8 mouse cellular contexts compared by ENCODE assay signal in the genomic region with DNA sequence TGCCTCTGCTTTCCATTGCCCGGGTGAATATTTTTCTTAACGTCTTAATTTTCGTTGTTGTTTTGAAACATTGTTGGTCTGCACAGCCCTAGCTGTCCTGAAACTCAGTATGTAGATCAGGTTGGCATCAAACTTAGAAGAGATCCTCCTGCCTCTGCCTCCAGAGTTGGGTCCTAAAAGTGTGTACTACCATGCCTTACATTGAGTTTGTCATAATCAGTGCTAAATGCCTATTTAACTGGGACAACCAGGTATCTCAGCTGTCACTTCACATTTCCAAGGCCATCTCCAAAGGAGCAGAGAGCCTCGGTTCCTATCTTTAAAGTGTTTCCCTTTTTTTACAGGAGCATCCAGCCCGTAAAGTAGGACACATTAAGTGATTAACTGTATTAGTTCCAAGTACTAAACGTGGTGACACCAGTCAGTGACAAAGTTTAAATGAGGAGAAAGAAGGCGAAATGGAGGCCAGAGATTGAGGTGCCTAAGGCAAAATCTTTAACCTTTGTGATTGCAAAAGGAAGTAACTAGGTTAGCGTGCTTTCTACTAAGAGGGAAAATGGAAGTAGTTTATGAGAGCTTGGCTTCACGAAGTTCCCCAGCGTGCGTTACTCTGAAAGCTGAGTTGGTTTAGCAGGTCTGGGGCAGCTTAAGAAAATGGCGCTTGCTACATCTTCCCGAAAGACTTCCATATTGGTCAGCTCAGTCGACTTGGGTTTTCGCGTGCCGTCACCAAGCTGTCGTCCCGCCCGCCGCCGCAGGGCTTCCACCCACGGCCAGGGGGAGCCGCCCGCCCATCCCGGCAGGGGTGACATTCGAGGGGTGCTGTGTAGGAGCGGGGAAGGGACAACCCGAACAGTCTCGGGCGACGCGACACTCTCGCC. TPM values are rescaled to one million over a fixed set of nuclear protein-coding genes. Genes with fewer than 3 reads are reported as not detected.
DNase-seq lines count a peak whose midpoint lies in the region; ATAC-seq and TF ChIP-seq lines count a peak whose summit lies in the region.

No protein-coding gene starts in this region.

- peak overlapping the region; percentile 34 for H3K4me3 ChIP-seq in kidney, postnatal 0 days (replicated peaks; ENCODE audit: low read depth, low read length)
- peak overlapping the region; percentile 46 for H3K4me3 ChIP-seq in forebrain, postnatal 0 days (ENCODE audit: low read depth, low read length)
- peak overlapping the region; percentile 79 for H3K4me3 ChIP-seq in liver, embryonic 15.5 days (replicated peaks)

- H3K9ac ChIP-seq in kidney, postnatal 0 days (ENCODE audit: low read depth, low read length) = peak overlapping the region; percentile 71
- peak overlapping the region; percentile 67 for H3K9ac ChIP-seq in forebrain, postnatal 0 days
- H3K9ac ChIP-seq in liver, embryonic 15.5 days = peak overlapping the region; percentile 78

- 14% methylated on average over 33 of the region's 34 CpGs for WGBS in kidney, postnatal 0 days
- WGBS in forebrain, postnatal 0 days = 16% methylated on average over 34 of the region's 34 CpGs
- 12% methylated on average over 34 of the region's 34 CpGs for WGBS in liver, embryonic 15.5 days (ENCODE audit: insufficient replicate concordance)

- peak overlapping the region; percentile 100 for H3K27ac ChIP-seq in kidney, postnatal 0 days
- peak overlapping the region; percentile 99 for H3K27ac ChIP-seq in forebrain, postnatal 0 days (ENCODE audit: low read depth, low read length)
- peak overlapping the region; percentile 99 for H3K27ac ChIP-seq in liver, embryonic 15.5 days (replicated peaks)

- H3K4me1 ChIP-seq in kidney, postnatal 0 days (replicated peaks; ENCODE audit: insufficient read depth, low read length) = peaks cover 17% of the 10 kb centered on the region; the same call in 1 of the 2 replicates
- peaks cover 14% of the 10 kb centered on the region for H3K4me1 ChIP-seq in forebrain, postnatal 0 days (ENCODE audit: insufficient read depth)
- H3K4me1 ChIP-seq in liver, embryonic 15.5 days (replicated peaks) = peaks cover 72% of the 10 kb centered on the region

- DNase-seq in kidney, postnatal 0 days (ENCODE audit: low spot score) = peak; percentile 93
- no peak for DNase-seq in kidney, postnatal 36 days
- DNase-seq in brain, embryonic 14.5 days (ENCODE audit: low read depth) = no peak
- no peak for DNase-seq in forebrain, postnatal 0 days
- DNase-seq in left cerebral cortex, adult 18-20 months (ENCODE audit: low spot score in 2 of 2) = no peak
- no peak for DNase-seq in frontal cortex, postnatal 10 days (ENCODE audit: low spot score in 2 of 2)
- DNase-seq in thymus, postnatal 10 days (ENCODE audit: low spot score in 2 of 2) = no peak

- H3K9me3 ChIP-seq in kidney, postnatal 0 days (replicated peaks; ENCODE audit: low read length) = no peaks in the 10 kb centered on the region
- H3K9me3 ChIP-seq in forebrain, postnatal 0 days (ENCODE audit: low read length) = no peaks in the 10 kb centered on the region
- H3K9me3 ChIP-seq in liver, embryonic 15.5 days (replicated peaks) = no peaks in the 10 kb centered on the region

- peaks cover 18% of the 10 kb centered on the region for H3K36me3 ChIP-seq in kidney, postnatal 0 days (ENCODE audit: insufficient read depth, low read length)
- peaks cover 18% of the 10 kb centered on the region for H3K36me3 ChIP-seq in forebrain, postnatal 0 days (ENCODE audit: insufficient read depth)
- peaks cover 27% of the 10 kb centered on the region for H3K36me3 ChIP-seq in liver, embryonic 15.5 days (replicated peaks)

- peak; percentile 68 for TF ChIP-seq CTCF in kidney, postnatal 0 days (IDR thresholded peaks at IDR 0.05; ENCODE audit: low read depth)
- TF ChIP-seq CTCF in brain, embryonic 14.5 days (IDR thresholded peaks at IDR 0.05; ENCODE audit: borderline replicate concordance, extremely low read depth, insufficient read depth, insufficient read length) = peak; percentile 45; the same call in 1 of the 2 replicates
- TF ChIP-seq CTCF in forebrain, postnatal 0 days (IDR thresholded peaks at IDR 0.05; ENCODE audit: low read depth) = peak; percentile 79

- no peak for ATAC-seq in kidney, postnatal 0 days (replicated peaks; ENCODE audit: low FRiP score, low read depth)
- no peak for ATAC-seq in forebrain, postnatal 0 days
- ATAC-seq in liver, embryonic 15.5 days (ENCODE audit: insufficient read depth) = peak; percentile 17

- H3K4me2 ChIP-seq in kidney, postnatal 0 days (ENCODE audit: low read length) = peak overlapping the region; percentile 54
- H3K4me2 ChIP-seq in forebrain, postnatal 0 days (ENCODE audit: low read depth) = peak overlapping the region; percentile 42
- H3K4me2 ChIP-seq in liver, embryonic 15.5 days = peak overlapping the region; percentile 78

- no peaks in the 10 kb centered on the region for H3K27me3 ChIP-seq in kidney, postnatal 0 days (ENCODE audit: insufficient read depth, low read length)
- no peaks in the 10 kb centered on the region for H3K27me3 ChIP-seq in forebrain, postnatal 0 days (ENCODE audit: insufficient read depth, low read length)
- H3K27me3 ChIP-seq in liver, embryonic 15.5 days = no peaks in the 10 kb centered on the region

- TF ChIP-seq POLR2A in brain, embryonic 14.5 days (IDR thresholded peaks at IDR 0.05; ENCODE audit: borderline replicate concordance, extremely low read depth, insufficient read depth, insufficient read length, poor library complexity, severe bottlenecking) = no peak

RNA-seq across cellular contexts. Expression of a gene that starts 1.1 kb away (rescaled TPM):
- polyA plus RNA-seq in kidney, postnatal 0 days (2015; fragmentation: Nextera tagmentation; extraction: Ambion mirVana) = 8.8 TPM in 2 replicates
- 19.2 and 20.8 TPM in 2 replicates for polyA plus RNA-seq in brain, embryonic 14.5 days (2012; rRNA removed)
- 16.4 and 22.5 TPM in 2 replicates for total RNA-seq in forebrain, postnatal 0 days (2014; rRNA removed)
- 2.0 and 2.6 TPM in 2 replicates for polyA plus RNA-seq in forebrain, postnatal 0 days (2015; fragmentation: Nextera tagmentation; extraction: Ambion mirVana)
- polyA plus RNA-seq in liver, embryonic 15.5 days (2015; fragmentation: Nextera tagmentation; extraction: Ambion mirVana) = 3.5 and 3.7 TPM in 2 replicates
- 10 to 100 TPM; 23.8 to 32.2 TPM for total RNA-seq in left cerebral cortex, adult 18-20 months (2021)

RNA-seq across cellular contexts. Expression of a gene that starts 37.9 kb away (rescaled TPM):
- 0.61 and 1.1 TPM in 2 replicates for polyA plus RNA-seq in kidney, postnatal 0 days (2015; fragmentation: Nextera tagmentation; extraction: Ambion mirVana)
- 0.69 and 4.1 TPM in 2 replicates for polyA plus RNA-seq in brain, embryonic 14.5 days (2012; rRNA removed)
- 0.92 and 2.1 TPM in 2 replicates for total RNA-seq in forebrain, postnatal 0 days (2014; rRNA removed)
- 0.30 and 0.35 TPM in 2 replicates for polyA plus RNA-seq in forebrain, postnatal 0 days (2015; fragmentation: Nextera tagmentation; extraction: Ambion mirVana)
- not detected in 2 replicates for polyA plus RNA-seq in liver, embryonic 15.5 days (2015; fragmentation: Nextera tagmentation; extraction: Ambion mirVana)
- total RNA-seq in left cerebral cortex, adult 18-20 months (2021) = under 1 TPM; 0.44 to 0.68 TPM

RNA-seq across cellular contexts. Expression of a gene that starts 40.3 kb away (rescaled TPM):
- polyA plus RNA-seq in kidney, postnatal 0 days (2015; fragmentation: Nextera tagmentation; extraction: Ambion mirVana) = 0.46 and 0.80 TPM in 2 replicates
- 0.48 and 0.53 TPM in 2 replicates for polyA plus RNA-seq in brain, embryonic 14.5 days (2012; rRNA removed)
- 0.38 and 1.1 TPM in 2 replicates for total RNA-seq in forebrain, postnatal 0 days (2014; rRNA removed)
- polyA plus RNA-seq in forebrain, postnatal 0 days (2015; fragmentation: Nextera tagmentation; extraction: Ambion mirVana) = 0.34 and 0.65 TPM in 2 replicates
- polyA plus RNA-seq in liver, embryonic 15.5 days (2015; fragmentation: Nextera tagmentation; extraction: Ambion mirVana) = 0.08 and 0.10 TPM in 2 replicates
- total RNA-seq in left cerebral cortex, adult 18-20 months (2021) = 1 to 10 TPM; 1.7 to 2.1 TPM

RNA-seq across cellular contexts. Expression of a gene that starts 54.0 kb away (rescaled TPM):
- polyA plus RNA-seq in kidney, postnatal 0 days (2015; fragmentation: Nextera tagmentation; extraction: Ambion mirVana) = 109 and 117 TPM in 2 replicates
- 94.6 and 117 TPM in 2 replicates for polyA plus RNA-seq in brain, embryonic 14.5 days (2012; rRNA removed)
- total RNA-seq in forebrain, postnatal 0 days (2014; rRNA removed) = 21.5 and 22.3 TPM in 2 replicates
- 69.9 and 90.9 TPM in 2 replicates for polyA plus RNA-seq in forebrain, postnatal 0 days (2015; fragmentation: Nextera tagmentation; extraction: Ambion mirVana)
- 106 and 115 TPM in 2 replicates for polyA plus RNA-seq in liver, embryonic 15.5 days (2015; fragmentation: Nextera tagmentation; extraction: Ambion mirVana)
- 10 to 100 TPM; 55.0 to 57.5 TPM for total RNA-seq in left cerebral cortex, adult 18-20 months (2021)

RNA-seq across cellular contexts. Expression of a gene that starts 54.3 kb away (rescaled TPM):
- 37.1 and 42.2 TPM in 2 replicates for polyA plus RNA-seq in kidney, postnatal 0 days (2015; fragmentation: Nextera tagmentation; extraction: Ambion mirVana)
- polyA plus RNA-seq in brain, embryonic 14.5 days (2012; rRNA removed) = 33.6 and 49.2 TPM in 2 replicates
- 25.5 and 27.9 TPM in 2 replicates for total RNA-seq in forebrain, postnatal 0 days (2014; rRNA removed)
- 31.6 and 33.4 TPM in 2 replicates for polyA plus RNA-seq in forebrain, postnatal 0 days (2015; fragmentation: Nextera tagmentation; extraction: Ambion mirVana)
- 41.7 and 48.3 TPM in 2 replicates for polyA plus RNA-seq in liver, embryonic 15.5 days (2015; fragmentation: Nextera tagmentation; extraction: Ambion mirVana)
- total RNA-seq in left cerebral cortex, adult 18-20 months (2021) = 10 to 100 TPM; 15.5 to 18.3 TPM
